Mouse (Mus musculus): ENCODE data around the gene Adipoq.
"Not testable (repeated sequence)": the region's sequence is repeated elsewhere in the genome, so short reads cannot be mapped to it uniquely, and the experiment has no call there.

The Adipoq gene

GRCm38 (mm10) chr16:23165441-23165840, 19.1 kb downstream of the Adipoq start:
- DNase-seq = peak in 1 of 2 experiments; percentile 33

GRCm38 (mm10) chr16:23166646-23167045, 20.3 kb downstream of the Adipoq start:
- DNase-seq = no peak

GRCm38 (mm10) chr16:23167079-23167478, 20.7 kb downstream of the Adipoq start:
- DNase-seq = no peak

- DNase-seq = no peak
These were observed 24.5 kb downstream of the Adipoq start for GRCm38 (mm10) chr16:23170813-23171212.

- no peak for DNase-seq
These were observed 27.6 kb downstream of the Adipoq start for GRCm38 (mm10) chr16:23173904-23174303.

- DNase-seq = no peak
These were observed 28.5 kb downstream of the Adipoq start for GRCm38 (mm10) chr16:23174855-23175254.

DNA sequence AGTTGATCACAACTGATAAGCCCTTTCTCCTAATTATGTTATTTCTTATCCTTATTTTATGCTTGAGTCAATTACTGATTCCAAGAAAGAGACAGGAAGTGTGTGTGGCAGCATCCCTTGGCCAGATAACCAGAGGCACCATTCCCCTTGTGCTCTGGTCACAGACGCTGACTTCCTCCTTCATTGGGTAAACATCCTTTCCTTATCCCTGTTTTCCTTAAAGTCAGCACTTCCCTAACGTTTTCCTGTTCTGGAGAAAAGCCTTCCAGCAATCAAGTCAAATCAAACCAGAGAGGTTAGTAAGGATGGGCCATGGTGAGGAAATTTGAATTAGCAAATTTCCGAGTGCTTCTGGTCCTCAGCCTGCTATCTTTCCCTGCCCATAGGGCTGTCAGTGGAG, 29.6 kb downstream of the Adipoq start:
- no peak for DNase-seq

DNA sequence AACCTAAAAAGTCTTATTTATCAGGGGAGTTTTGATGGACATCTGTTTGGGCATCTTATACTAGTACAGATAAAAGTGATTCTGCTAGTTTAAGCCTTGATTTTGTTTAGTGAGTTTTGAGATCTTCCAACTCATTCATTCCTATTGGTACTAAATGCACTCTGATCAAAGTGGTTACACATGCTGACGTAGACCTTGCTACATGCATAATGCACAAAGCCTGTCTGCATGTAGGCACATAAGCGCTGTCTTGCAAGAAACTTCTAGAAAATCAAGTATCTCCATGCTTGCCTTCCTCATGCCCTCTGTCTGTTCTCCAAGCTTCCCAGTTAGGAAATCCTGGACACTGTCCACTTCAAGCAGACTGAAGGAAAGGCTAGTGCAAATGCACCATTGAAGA, 31.5 kb downstream of the Adipoq start:
- DNase-seq = no peak

DNA sequence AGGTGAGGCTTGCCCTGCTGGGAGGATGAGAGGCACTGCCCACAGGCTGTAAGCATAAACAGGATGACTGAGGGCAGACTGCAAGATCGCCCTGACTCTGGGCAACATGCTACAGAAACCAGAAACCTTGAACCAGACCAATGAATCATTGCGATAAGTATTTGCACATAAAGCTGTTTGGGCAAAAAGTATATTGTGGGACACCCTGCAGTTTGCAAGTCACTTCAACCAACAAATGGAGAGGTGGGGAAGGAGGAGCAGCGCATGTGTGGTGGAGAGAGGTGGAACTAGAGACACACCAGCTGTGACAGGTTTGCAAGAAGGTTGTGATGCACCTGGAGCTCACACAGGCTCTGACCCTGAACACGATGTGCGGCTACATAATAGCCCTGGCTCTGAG, 32.5 kb downstream of the Adipoq start:
- no peak for DNase-seq

GRCm38 (mm10) chr16:23179436-23179835, 33.1 kb downstream of the Adipoq start:
- not testable (repeated sequence) for DNase-seq

- DNase-seq = no peak
These were observed 34.7 kb downstream of the Adipoq start for GRCm38 (mm10) chr16:23181054-23181453.

DNA sequence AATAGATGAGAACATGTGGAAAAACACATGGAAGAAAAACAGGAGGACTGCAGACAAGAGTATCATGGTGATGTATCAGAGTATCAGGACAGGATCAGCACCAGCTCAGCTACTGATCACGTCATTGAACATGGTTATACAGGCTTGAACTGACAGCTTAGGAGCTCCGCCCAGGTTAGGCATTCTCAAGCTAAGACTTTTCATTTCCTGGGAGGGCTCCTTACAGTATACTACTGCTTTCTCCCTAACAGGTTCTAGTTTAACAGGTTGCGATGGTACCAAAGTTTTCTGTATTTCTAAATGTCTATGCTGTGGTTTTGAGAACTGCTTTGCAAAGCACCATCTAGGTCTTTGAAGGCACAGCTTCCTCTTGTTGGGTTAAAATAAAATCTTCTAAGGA, 35.2 kb downstream of the Adipoq start:
- DNase-seq = no peak

GRCm38 (mm10) chr16:23181942-23182597, 35.7 kb downstream of the Adipoq start:
- DNase-seq = no peak

DNA sequence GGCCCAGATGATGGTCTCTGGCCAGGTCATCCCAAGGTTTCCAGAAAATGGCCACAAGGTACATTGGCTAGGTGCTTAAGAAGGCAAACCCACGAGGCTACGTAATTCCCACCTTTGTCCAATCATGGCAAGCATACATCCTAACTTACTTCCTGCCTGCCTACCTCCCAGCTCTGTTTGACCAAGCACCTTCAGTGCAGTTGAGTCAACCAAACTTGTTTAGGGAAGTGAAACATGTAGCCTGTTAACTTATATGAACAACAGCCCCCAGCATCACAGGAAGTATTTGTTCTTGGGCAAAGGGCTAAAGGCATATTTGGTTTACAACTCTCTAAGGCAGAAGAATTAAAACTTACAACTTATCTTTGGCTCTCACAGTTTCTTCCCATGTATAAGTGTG, 39.5 kb downstream of the Adipoq start:
- no peak for DNase-seq

DNA sequence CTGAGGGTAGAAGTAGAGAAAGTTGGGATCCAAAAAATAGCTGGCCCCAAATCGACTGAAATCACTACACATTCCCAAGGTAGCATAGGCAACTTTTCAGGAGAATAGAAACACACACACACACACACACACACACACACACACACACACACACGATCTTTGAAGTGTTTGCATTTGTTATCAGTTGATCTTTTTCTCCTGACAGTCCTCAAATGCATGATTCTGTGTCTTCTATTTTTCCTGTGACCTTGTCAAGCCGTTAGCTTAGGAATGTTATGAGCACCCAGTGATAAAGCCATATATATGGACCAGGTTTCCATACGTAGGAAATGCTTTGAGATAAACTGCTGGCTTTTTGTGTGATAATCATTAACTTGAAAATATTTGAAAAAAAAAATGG, 40.1 kb downstream of the Adipoq start:
- no peak for DNase-seq

DNA sequence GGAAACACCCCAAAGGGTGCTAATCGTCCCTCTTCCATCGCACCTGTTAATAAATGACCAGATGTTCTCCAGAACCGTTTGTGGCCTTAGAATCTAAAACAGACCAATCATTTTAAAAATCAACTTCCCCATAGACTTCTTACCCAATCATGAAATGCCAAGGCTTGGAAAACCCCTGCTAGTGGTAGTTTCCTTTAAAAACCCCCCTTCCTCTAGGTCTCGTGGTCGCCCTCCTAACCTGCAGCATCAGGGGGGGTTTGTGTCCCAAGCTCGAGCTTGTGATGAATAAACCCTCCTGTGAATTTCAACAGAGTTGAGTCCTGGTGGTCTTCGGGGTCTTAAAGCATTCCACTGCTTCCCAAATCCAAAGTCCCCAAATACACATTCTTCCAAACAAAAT, 41.6 kb downstream of the Adipoq start:
- DNase-seq = no peak

DNA sequence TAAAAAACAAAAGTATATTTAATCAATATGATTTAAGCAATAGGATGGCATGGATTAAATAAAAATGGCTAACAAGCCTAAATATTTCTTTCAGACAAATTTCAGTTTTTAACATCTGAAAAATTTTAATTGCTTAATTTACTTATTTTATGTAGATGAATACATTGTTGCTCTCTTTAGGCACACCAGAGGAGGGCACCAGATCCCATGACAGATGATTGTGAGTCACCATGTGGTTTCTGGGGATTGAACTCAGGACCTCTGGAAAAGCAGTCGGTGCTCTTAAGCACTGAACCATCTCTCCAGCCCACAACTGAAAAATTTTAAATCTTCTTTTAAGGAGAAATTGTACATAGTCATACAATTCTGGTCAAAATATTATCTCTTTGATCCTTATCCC, 43.3 kb downstream of the Adipoq start:
- no peak for DNase-seq

DNA sequence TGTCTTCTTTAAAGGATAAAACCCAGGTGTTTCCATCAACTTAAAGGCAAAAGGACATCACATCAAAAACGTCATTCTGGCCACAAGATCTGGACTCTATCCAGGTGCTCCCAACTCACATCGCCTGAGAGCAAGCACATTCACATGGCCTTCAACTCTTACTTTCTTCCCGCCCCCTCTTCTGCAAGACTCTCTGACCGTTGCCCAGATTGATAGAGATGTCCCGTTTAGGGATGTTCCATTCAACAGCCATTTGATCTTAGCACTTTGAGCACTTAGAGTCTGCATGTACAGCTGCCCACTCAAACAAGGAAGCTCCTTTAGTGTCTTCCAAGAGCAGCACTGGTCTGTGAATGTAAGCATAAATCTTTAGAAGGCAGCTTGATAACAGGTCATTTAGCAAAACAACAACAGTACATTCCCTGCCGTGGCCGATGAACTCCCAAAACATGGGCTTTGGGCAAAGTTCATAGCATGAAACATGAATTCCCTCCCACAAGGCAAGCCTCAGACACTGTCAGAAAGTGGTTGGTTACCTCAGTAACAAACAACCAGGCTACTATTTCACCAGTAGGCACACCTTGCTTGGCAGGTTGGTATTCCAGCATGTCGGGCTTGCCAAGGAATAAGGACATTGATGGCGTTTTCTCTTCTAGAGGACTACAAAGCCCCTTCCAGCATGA, 45.4 kb downstream of the Adipoq start:
- DNase-seq = no peak

DNA sequence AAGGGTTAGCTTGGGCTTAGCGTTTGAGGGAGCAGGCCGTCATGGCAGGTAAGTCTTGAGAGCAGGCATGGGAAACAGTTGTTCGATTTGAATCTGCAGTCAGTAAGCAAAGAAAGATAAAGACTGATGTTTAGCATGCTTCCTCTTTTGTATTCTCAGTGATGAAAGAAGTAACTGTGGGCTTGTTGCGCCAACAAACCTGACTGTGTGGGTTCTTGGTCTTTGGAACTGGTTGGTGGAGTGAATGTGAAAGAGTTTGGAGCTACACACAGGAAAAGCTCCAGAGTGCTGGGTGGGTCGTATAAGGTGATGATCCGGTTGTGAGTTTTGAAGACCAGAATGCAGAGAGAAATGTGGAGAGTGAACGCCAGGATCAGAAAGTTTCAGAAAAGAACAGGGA, 49.3 kb downstream of the Adipoq start:
- no peak for DNase-seq

DNA sequence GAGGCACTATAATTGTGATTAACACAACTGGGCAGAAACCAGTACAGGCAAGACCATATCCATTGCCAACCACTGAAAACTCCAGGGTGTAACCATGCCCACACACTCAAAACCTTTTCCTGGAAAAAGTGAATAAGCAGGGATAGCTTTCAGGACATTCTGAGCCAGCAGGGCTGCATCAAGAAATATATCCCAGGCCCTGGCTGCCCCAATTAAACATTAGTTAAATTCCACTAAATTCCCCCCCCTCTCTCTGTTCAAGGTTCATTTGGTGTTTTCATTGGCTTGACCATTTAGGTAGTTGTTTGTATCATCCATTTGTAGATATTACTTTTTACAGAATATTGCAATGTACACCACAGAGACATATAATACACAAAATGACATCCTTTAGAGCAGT, 50.0 kb downstream of the Adipoq start:
- DNase-seq = no peak

DNA sequence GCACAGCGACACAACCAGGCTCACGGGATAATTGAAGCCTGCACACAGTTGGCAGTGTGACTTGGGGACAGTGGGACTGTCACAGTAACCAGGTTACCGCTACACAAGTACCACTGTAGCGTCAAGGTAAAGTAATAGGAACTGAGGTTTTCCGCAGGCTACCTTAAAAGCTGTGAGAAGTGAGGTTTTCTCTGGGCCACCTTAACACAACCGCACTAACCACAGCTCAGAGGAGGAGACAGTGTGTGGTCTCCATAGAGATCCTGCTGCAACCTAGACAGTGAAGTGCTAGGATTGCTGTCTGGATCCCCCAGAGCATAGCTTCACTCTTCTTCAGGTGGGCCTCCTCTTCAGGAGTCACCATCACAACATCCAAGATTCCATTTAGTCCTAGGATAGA, 50.5 kb downstream of the Adipoq start:
- no peak for DNase-seq

GRCm38 (mm10) chr16:23201498-23201897, 55.2 kb downstream of the Adipoq start:
- no peak for DNase-seq

Measured in spleen, adult 18-20 months (tissue).